Mouse (Mus musculus): ENCODE measurements around the gene Flna.

The Flna gene

GRCm38 (mm10) chrX:74249615-74250014 lies at the start of gene Flna:
Flna (minus strand) TSS chrX:74249820.
- peak; percentile 75 to 87 for DNase-seq (ENCODE audit: inconsistent age in 2 of 2, low spot score in 1 of 2)

DNA sequence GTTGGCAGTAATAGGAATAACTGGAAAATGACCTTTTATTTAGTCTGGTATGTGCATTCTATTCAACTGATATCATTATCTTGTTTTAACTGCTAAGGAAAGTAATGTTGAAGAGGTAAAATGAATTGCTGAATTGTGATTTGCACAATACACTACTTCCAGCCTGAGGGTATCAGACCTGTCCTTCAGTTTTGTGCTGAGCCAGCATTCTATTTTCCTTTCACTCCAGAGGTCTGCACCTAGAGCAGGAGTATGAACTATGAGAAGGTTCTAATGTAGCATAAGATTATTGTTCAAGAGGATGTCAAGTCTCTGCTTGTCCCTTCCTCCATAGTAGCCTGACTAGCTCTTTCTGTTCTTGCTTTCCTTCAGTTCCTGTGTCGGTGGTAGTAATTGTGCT lies 48.7 kb upstream of the Flna start:
- no peak for DNase-seq (ENCODE audit: inconsistent age in 2 of 2, low spot score in 1 of 2)

GRCm38 (mm10) chrX:74296538-74297448 lies 47.2 kb upstream of the Flna start, which contains the start of gene Atp6ap1:
Atp6ap1 (plus strand) TSS chrX:74297097.
- peak; percentile 94 to 97 for DNase-seq (ENCODE audit: inconsistent age in 2 of 2, low spot score in 1 of 2)

DNA sequence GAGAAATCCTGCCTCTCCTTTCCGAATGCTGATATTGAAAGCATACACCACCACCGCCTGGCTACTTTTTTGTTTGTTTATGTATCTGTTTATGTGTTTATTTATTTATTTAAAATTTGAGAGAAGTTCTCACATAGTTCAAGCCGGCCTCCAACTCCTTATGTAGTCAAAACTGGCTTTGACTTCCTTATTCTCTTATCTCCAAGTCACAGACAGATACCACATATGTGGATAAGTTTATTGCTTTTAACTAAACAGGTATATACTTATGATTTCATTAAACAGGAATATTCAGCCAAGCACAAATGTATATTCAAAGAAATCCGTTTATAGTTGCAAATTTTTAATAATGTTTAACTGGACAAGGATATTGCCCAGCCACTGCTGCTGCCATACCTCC lies 43.8 kb upstream of the Flna start:
- no peak for DNase-seq (ENCODE audit: inconsistent age in 2 of 2, low spot score in 1 of 2)

- no peak for DNase-seq (ENCODE audit: inconsistent age in 2 of 2, low spot score in 1 of 2)
Measured at GRCm38 (mm10) chrX:74283092-74283437, 33.4 kb upstream of the Flna start.

- DNase-seq (ENCODE audit: inconsistent age in 2 of 2, low spot score in 1 of 2) = peak; percentile 89 to 95
Measured at GRCm38 (mm10) chrX:74282395-74283091, 32.9 kb upstream of the Flna start.

GRCm38 (mm10) chrX:74281732-74282394 lies 32.2 kb upstream of the Flna start, which contains the start of the genes Taz and Dnase1l1:
Taz (plus strand) TSS chrX:74281912.
Dnase1l1 (minus strand) TSS chrX:74282337.
- peak; percentile 88 to 93 for DNase-seq (ENCODE audit: inconsistent age in 2 of 2, low spot score in 1 of 2)

DNA sequence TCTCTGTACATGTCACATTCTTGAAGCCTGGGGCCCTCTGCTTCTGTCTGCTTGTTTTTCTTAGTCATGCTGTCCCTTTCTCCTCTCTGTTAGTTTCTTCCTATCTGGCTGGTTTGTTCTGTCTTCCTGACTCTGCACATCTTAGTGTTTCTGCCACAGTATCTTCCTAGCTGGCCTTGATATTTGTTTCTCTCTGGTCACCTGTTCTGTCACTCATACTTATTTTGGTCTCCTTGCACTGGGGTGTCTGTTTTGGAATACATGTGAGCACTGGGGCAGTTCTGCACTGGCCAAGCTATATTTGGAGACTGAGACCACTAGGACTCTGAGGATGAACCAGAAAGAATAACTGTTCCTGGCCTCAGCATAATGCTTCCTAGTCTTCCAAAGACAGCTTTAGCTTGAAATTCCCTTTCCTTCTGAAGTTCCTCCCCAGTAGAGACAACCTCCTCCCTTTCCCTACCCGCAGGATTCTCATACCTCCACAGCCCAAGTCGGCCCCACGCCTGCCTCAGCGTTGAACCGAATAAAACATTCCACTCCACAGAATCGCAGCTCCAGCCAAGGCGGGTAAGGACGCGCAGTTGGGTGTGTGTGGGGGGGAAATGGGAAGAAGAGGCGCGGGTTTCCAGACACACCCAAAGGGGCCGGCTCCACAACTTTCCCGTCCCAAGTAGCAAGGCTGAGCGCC lies 31.6 kb upstream of the Flna start:
- DNase-seq (ENCODE audit: inconsistent age in 2 of 2, low spot score in 1 of 2) = no peak

- DNase-seq (ENCODE audit: inconsistent age in 2 of 2, low spot score in 1 of 2) = no peak
Measured at GRCm38 (mm10) chrX:74277916-74278315, 28.3 kb upstream of the Flna start.

- peak in 1 of 2 experiments; percentile 32 for DNase-seq (ENCODE audit: inconsistent age in 2 of 2, low spot score in 1 of 2)
Measured at GRCm38 (mm10) chrX:74273422-74274322, 24.1 kb upstream of the Flna start.

DNA sequence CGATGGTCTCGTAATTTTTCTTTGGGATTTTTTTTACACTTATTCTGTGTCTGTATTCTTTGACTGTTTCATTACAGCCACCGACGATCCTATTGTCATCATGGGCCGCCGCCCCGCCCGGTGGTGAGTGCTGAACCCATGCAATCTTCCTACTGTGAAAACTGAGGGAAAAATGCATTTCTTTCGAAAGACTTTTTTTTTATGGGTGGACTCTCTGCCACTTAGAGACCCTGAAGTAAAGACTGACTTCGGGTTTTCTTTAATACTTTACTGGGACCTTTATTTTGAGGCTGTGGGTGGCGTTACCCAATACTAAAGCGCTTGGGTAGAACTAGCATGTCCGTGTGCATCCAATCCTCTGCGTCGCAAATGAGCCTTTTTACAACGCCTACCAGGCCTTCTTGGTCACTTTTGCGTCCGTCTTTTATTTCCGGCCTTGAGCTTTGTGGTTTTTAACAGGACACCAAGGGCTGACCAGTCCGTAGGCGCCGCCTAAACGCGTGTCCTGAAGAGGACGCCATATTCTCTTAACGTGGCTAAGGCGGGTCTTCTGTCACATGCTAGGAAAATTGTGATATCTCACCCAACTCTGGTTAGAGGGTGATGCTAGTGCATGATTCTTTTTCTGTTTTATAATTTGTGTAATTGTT lies 21.4 kb upstream of the Flna start:
- peak; percentile 56 to 78 for DNase-seq (ENCODE audit: inconsistent age in 2 of 2, low spot score in 1 of 2)

DNA sequence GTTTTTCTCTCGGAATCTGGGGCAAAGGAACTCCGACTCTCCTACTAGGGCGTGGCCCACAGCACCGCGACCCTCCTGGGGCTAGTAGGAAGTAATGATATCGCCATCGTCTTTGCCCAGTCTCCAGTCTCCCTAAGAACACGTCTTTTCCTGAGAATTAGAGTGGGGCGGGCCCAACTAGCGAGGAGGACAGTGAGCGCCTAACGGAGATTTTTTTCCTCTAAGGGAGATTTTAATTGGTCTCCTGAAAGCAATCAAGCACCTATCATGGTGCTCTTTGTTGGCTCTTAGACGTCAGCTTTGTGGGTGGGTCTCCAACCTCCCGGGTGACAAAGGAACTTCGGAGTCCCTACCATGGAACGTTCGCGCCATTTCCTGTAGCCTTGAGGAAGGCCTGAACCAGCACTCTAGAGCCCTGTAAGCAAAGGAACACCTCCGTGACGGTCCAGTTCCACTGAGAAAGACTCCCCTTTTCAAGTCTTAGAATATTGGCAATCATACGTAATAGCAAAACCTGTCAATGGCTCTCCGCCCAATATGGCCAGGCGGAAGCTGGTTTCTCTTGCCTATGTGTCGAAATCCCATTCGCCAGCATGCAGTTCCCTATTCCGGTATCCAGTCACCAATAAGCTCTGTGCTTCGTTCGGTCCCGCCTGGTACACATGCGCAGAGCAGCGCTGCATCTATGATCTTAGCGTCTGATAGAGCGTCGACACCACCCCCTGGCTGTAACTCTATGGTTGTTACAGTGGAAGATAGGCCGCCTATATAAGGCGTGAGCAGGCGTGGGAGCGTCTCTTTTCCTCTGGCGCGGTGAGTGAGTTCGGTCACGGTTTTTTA lies 20.7 kb upstream of the Flna start, which contains the start of gene Rpl10:
Gene Rpl10, plus strand, starts transcription at position 751 of the 840 bp plus-strand sequence.
- DNase-seq (ENCODE audit: inconsistent age in 2 of 2, low spot score in 1 of 2) = peak; percentile 94 to 96

DNA sequence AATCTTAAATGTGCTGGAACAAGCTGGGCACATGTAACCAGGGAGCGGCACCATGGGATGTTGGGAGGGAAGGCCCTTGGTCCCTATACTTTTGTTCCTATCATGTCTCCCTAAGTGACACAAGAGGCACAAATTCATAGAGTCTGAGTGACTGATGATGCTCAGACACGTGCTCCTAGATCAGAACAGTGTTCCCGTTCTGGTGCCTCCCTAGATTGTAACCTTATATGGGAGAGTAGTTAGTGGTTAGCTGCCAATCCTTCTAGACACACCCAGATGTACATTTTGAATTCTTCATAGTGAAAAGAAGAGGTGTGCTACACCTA lies 20.1 kb upstream of the Flna start:
- DNase-seq (ENCODE audit: inconsistent age in 2 of 2, low spot score in 1 of 2) = no peak

GRCm38 (mm10) chrX:74257746-74258145 lies 8.1 kb upstream of the Flna start:
- DNase-seq (ENCODE audit: inconsistent age in 2 of 2, low spot score in 1 of 2) = no peak

DNA sequence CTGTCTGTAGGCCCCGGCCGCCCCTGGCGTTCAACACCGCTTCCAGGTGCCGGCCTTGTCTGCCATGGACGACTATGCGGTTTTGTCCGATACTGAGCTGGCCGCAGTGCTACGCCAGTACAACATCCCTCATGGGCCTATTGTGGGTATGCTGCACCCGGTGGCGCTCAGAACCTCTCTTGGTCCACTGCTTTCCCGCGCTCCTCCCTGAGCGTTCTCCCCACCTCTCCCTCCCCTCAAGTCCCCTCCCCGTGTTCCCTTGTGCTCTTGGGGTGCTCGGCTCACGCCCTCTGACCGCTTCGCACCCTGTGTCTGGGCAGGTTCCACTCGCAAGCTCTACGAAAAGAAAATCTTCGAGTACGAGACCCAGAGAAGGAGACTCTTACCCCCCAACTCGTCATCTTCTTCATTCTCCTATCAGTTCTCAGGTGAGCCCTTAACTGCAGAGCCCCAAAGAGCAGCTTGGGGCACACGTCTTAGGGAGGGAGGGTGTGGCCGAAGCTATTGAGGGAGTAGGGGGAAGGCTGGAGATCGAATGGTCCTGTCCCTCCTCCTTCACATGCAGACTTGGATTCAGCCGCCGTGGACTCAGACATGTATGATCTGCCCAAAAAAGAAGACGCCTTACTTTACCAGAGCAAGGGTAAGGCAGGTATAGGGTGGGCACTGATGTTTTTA lies 5.4 kb upstream of the Flna start:
- DNase-seq (ENCODE audit: inconsistent age in 2 of 2, low spot score in 1 of 2) = peak in 1 of 2 experiments; percentile 14

DNA sequence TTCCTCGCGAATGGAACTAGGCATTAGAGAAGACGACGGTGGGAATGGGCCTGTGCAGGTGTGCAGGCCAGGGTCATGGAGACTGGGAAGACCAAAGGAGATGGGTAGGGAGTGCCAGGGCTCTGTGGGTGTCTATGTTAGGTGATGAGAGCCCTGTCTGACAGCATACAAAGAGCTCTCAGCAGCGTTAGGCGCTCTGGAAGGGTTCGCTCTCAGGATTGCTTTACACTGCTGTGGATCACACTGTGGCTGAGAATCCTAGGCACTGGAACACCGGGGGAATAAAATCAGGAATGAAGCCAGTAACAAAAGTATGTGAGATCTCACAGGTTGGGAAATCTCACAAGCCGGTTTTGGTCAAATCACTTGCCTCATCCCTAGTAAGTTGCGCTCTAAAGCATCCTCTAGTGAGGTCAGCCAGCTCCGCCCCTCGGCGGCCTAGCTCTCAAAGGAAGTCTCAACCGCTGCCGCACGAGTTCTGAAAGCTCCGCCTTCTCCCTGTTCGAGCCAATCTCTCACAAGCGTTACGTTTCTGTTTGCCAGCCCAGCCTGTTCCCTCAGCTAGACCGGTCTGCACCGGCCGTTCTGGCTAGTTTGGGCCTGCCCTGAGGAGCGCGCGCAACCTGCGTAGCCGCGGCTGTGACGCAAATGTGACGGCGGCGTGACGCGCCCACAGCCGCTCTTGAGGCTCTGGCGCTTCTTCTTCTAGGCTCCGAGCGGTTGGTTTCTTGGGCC lies 4.7 kb upstream of the Flna start, which contains the start of gene Emd:
Gene Emd, plus strand, starts transcription at position 535 of the 735 bp plus-strand sequence.
- peak; percentile 92 to 95 for DNase-seq (ENCODE audit: inconsistent age in 2 of 2, low spot score in 1 of 2)

- peak; percentile 54 to 84 for DNase-seq (ENCODE audit: inconsistent age in 2 of 2, low spot score in 1 of 2)
Measured at GRCm38 (mm10) chrX:74248651-74249050, 969 bp downstream of the Flna start.
